Comparison of ENCODE assay signal across 8 mouse cellular contexts in genomic region chr16:76341636-76342035, GRCm38 (mm10). TPM values are rescaled to one million over a fixed set of nuclear protein-coding genes. Genes with fewer than 3 reads are reported as not detected.
DNase-seq lines count a peak whose midpoint lies in the region; ATAC-seq lines count a peak whose summit lies in the region.
"Had no signal": no experiment of that assay in that cellular context is flagged by ENCODE, and none has a peak within 500 bp of the region (broad histone marks: within the 10 kb centered on the region; RNA-seq: fewer than 3 reads in every experiment).

No protein-coding gene starts in this region.

- H3K9me3 ChIP-seq in lung, embryonic 16.5 days (ENCODE audit: control insufficient read depth, low read length), result peaks cover 4% of the 10 kb centered on the region; the same call in 1 of the 2 replicates
- H3K9me3 ChIP-seq in hindbrain, embryonic 12.5 days (replicated peaks), result peaks cover 8% of the 10 kb centered on the region; the same call in 1 of the 2 replicates

- ATAC-seq in lung, embryonic 16.5 days (ENCODE audit: low read depth), result peak; percentile 62; the same call in 1 of the 2 replicates
- ATAC-seq in hindbrain, embryonic 12.5 days (ENCODE audit: low FRiP score), result no peak

- WGBS in lung, embryonic 16.5 days, result 54% methylated on average over 8 of the region's 8 CpGs
- WGBS in hindbrain, embryonic 12.5 days, result 85% methylated on average over 8 of the region's 8 CpGs

- no peak overlapping the region for H3K4me2 ChIP-seq in lung, embryonic 16.5 days (ENCODE audit: low read depth, low read length)
- no peak overlapping the region for H3K4me2 ChIP-seq in hindbrain, embryonic 12.5 days (replicated peaks)

- H3K27me3 ChIP-seq in lung, embryonic 16.5 days (ENCODE audit: control insufficient read depth, insufficient read depth, low read depth, low read length), result no peaks in the 10 kb centered on the region
- H3K27me3 ChIP-seq in hindbrain, embryonic 12.5 days, result no peaks in the 10 kb centered on the region

- no peak overlapping the region for H3K9ac ChIP-seq in lung, embryonic 16.5 days (ENCODE audit: low read length)
- H3K9ac ChIP-seq in hindbrain, embryonic 12.5 days, result no peak overlapping the region

- DNase-seq in 416B (ENCODE audit: low read depth), result peak; percentile 91
- peak; percentile 73 for DNase-seq in CD4-positive, CD25-positive, alpha-beta regulatory T cell, adult 2 months (ENCODE audit: low read depth, low spot score)
- peak; percentile 70 to 81 for DNase-seq in heart, adult 9 months (ENCODE audit: low spot score in 2 of 2)
- DNase-seq in ovary, postnatal 10 days (ENCODE audit: low spot score), result no peak
- no peak for DNase-seq in thymus, postnatal 4 days
- DNase-seq: gastrocnemius, postnatal 14 days had no signal

- peaks cover 10% of the 10 kb centered on the region for H3K36me3 ChIP-seq in lung, embryonic 16.5 days (ENCODE audit: control insufficient read depth, insufficient read depth, low read length)
- peaks cover 8% of the 10 kb centered on the region for H3K36me3 ChIP-seq in hindbrain, embryonic 12.5 days

- H3K27ac ChIP-seq in lung, embryonic 16.5 days (ENCODE audit: low read length), result no peak overlapping the region
- no peak overlapping the region for H3K27ac ChIP-seq in hindbrain, embryonic 12.5 days

- H3K4me1 ChIP-seq in lung, embryonic 16.5 days (replicated peaks; ENCODE audit: control insufficient read depth, insufficient read depth, low read length), result peaks cover 2% of the 10 kb centered on the region; the same call in 1 of the 2 replicates
- H3K4me1 ChIP-seq in hindbrain, embryonic 12.5 days, result no peaks in the 10 kb centered on the region

- no peak overlapping the region for H3K4me3 ChIP-seq in lung, embryonic 16.5 days (ENCODE audit: low read length)
- no peak overlapping the region for H3K4me3 ChIP-seq in hindbrain, embryonic 12.5 days

RNA-seq across cellular contexts. Expression of gene Nrip1, which starts 32.0 kb away (rescaled TPM):
- polyA plus RNA-seq in lung, embryonic 16.5 days (2015; fragmentation: Nextera tagmentation; extraction: Ambion mirVana), result 44.3 and 45.4 TPM in 2 replicates
- polyA plus RNA-seq in hindbrain, embryonic 12.5 days (2016; fragmentation: Nextera tagmentation; extraction: Ambion mirVana), result 34.0 and 35.6 TPM in 2 replicates

Comparison
In these comparisons a context has a peak if more than half of its experiments do, and no peak if none do; other contexts are left out.
1. DNase-seq: peak in 416B (single experiment), CD4-positive, CD25-positive, alpha-beta regulatory T cell, adult 2 months (single experiment) and heart, adult 9 months (2 of 2); none in ovary, postnatal 10 days (single experiment) and thymus, postnatal 4 days (single experiment).